Mouse (Mus musculus) cerebellum, adult 9-11 months (tissue): ENCODE results near the gene Btg4.
A peak's percentile ranks its signal among the peaks of the same experiment; 100 is the strongest.

Experiments
- DNase-seq: peaks from one replicate; pipeline ENCODE4 v3.0.0; 2022

The Btg4 gene

GRCm38 (mm10) chr9:51060601-51061000 lies at the start of gene Btg4:
Gene Btg4, plus strand, starts transcription at chr9:51060901.
- DNase-seq = no peak

- no peak for DNase-seq
These were observed 47.1 kb upstream of the Btg4 start for GRCm38 (mm10) chr9:51013644-51014043.

GRCm38 (mm10) chr9:51015732-51016131 lies 45.0 kb upstream of the Btg4 start:
- no peak for DNase-seq

- DNase-seq = no peak
These were observed 41.0 kb upstream of the Btg4 start for GRCm38 (mm10) chr9:51019670-51020069.

- DNase-seq = no peak
These were observed 40.4 kb upstream of the Btg4 start for GRCm38 (mm10) chr9:51020351-51020750.

GRCm38 (mm10) chr9:51021123-51021795 lies 39.4 kb upstream of the Btg4 start:
- no peak for DNase-seq

GRCm38 (mm10) chr9:51026952-51027351 lies 33.7 kb upstream of the Btg4 start:
- no peak for DNase-seq

- no peak for DNase-seq
These were observed 30.6 kb upstream of the Btg4 start for GRCm38 (mm10) chr9:51030147-51030546.

GRCm38 (mm10) chr9:51031603-51032002 lies 29.1 kb upstream of the Btg4 start:
- DNase-seq = no peak

GRCm38 (mm10) chr9:51032291-51032690 lies 28.4 kb upstream of the Btg4 start:
- no peak for DNase-seq

- no peak for DNase-seq
These were observed 27.7 kb upstream of the Btg4 start for GRCm38 (mm10) chr9:51032785-51033529.

- DNase-seq = no peak
These were observed 19.2 kb upstream of the Btg4 start for GRCm38 (mm10) chr9:51041491-51041980.

GRCm38 (mm10) chr9:51042136-51042535 lies 18.6 kb upstream of the Btg4 start:
- DNase-seq = no peak

- DNase-seq = no peak
These were observed 8.5 kb upstream of the Btg4 start for GRCm38 (mm10) chr9:51052180-51052579.

- DNase-seq = no peak
These were observed 4.1 kb upstream of the Btg4 start for GRCm38 (mm10) chr9:51056360-51057324.

GRCm38 (mm10) chr9:51058951-51059521 lies 1.7 kb upstream of the Btg4 start:
- DNase-seq = no peak

- DNase-seq = no peak
These were observed 7.5 kb downstream of the Btg4 start for GRCm38 (mm10) chr9:51068202-51068601.

- DNase-seq = no peak
These were observed 10.1 kb downstream of the Btg4 start for GRCm38 (mm10) chr9:51070801-51071200.

- peak; percentile 74 for DNase-seq
These were observed 15.1 kb downstream of the Btg4 start for GRCm38 (mm10) chr9:51075780-51076179.

GRCm38 (mm10) chr9:51076300-51076978 lies 15.7 kb downstream of the Btg4 start:
- DNase-seq = peak; percentile 24

- DNase-seq = peak; percentile 30
These were observed 16.2 kb downstream of the Btg4 start, which contains the start of gene Layn for GRCm38 (mm10) chr9:51076979-51077315. Gene Layn, minus strand, starts transcription at chr9:51077094.

- no peak for DNase-seq
These were observed 20.9 kb downstream of the Btg4 start for GRCm38 (mm10) chr9:51081614-51082013.
